Mouse (Mus musculus) liver, embryonic 14.5 days (tissue): ENCODE data around the gene Rad51b. TPM values are rescaled to one million over a fixed set of nuclear protein-coding genes. Genes with fewer than 3 reads are reported as not detected.

ENCODE experiments used
- ATAC-seq: fragments of 200-750 bp; cut with Nextera tagmentation; 2 replicates; pipeline ENCODE4 v1.8.0; 2017; ENCODE audit warnings: moderate number of reproducible peaks, mild to moderate bottlenecking, moderate library complexity; ENCODE audit not compliant: insufficient read depth
- DNase-seq, 3 experiments: peaks; one replicate each; pipeline ENCODE4 v3.0.0-alpha.2; 2012 to 2013; ENCODE audit warnings: low read depth in 3 of 3, low spot score in 3 of 3
- H3K27ac ChIP-seq: fragments of 300-500 bp; sonication (generic); 2 replicates; pipeline ENCODE4 v1.5.1; 2014; ENCODE audit warnings: moderate library complexity, mild to moderate bottlenecking, control low read depth, inconsistent platforms
- H3K27me3 ChIP-seq: fragments of 300-500 bp; sonication (generic); 2 replicates; pipeline ENCODE4 v1.6.1; 2014; ENCODE audit warnings: mild to moderate bottlenecking, low read length, moderate library complexity; ENCODE audit not compliant: control insufficient read depth, insufficient read depth
- H3K36me3 ChIP-seq: fragments of 300-500 bp; sonication (generic); replicated peaks from 2 replicates; pipeline ENCODE4 v1.6.1; 2014; ENCODE audit warnings: low read depth; ENCODE audit not compliant: control insufficient read depth, insufficient read depth
- H3K4me1 ChIP-seq, 2 experiments: fragments of 200-500 bp in 1 of 2; fragments of 300-500 bp in 1 of 2; sonication (generic) in 1 of 2; replicated peaks; 2 replicates each; pipeline ENCODE4 v1.6.1; 2012 to 2014; ENCODE audit warnings: antibody characterized with exemption in 1 of 2, inconsistent platforms in 1 of 2, low read length in 1 of 2; ENCODE audit not compliant: control insufficient read depth in 2 of 2, insufficient read depth in 2 of 2
- H3K4me2 ChIP-seq: fragments of 300-500 bp; sonication (generic); 2 replicates; pipeline ENCODE4 v1.6.1; 2014; ENCODE audit warnings: low read depth, mild to moderate bottlenecking, control low read depth, moderate library complexity
- H3K4me3 ChIP-seq, 2 experiments: fragments of 200-500 bp in 1 of 2; fragments of 300-500 bp in 1 of 2; sonication (generic) in 1 of 2; 2 replicates each; pipeline ENCODE4 v1.5.1; 2012 to 2014; ENCODE audit warnings: low read depth in 2 of 2, low read length in 2 of 2, mild to moderate bottlenecking in 2 of 2, control low read depth in 1 of 2, inconsistent platforms in 1 of 2, moderate library complexity in 1 of 2; ENCODE audit not compliant: insufficient read depth in 1 of 2
- H3K9ac ChIP-seq: fragments of 300-500 bp; sonication (generic); replicated peaks from 2 replicates; pipeline ENCODE4 v1.6.1; 2014; ENCODE audit warnings: mild to moderate bottlenecking, control low read depth, moderate library complexity
- H3K9me3 ChIP-seq: fragments of 300-500 bp; sonication (generic); 2 replicates; pipeline ENCODE4 v1.6.1; 2016; ENCODE audit warnings: low read length, mixed read lengths; ENCODE audit not compliant: control insufficient read depth
- CTCF ChIP-seq: IDR thresholded peaks from 2 replicates; pipeline ENCODE4 v1.5.1; 2016; ENCODE audit warnings: antibody characterized with exemption, low read depth, control low read depth
- EP300 ChIP-seq: IDR thresholded peaks from 2 replicates; pipeline ENCODE4 v1.6.1; 2016; ENCODE audit warnings: antibody characterized with exemption, low read depth
- WGBS: fragments of 180-500 bp; shearing (Covaris S2); extraction: QIAGEN DNeasy Blood & Tissue Kit; methylation state at CpG from one replicate; pipeline ENCODE4 v1.1.7; 2014; ENCODE audit not compliant: insufficient replicate concordance; 5-methylcytosine and 5-hydroxymethylcytosine counted together
- polyA plus RNA-seq, 2 experiments: library from polyadenylated mRNA; depleted of rRNA in 1 of 2; stranded (reverse) in 1 of 2; unstranded in 1 of 2; fragments of >200 nt; fragmentation: Nextera tagmentation in 1 of 2; extraction: Ambion mirVana in 1 of 2; gene quantifications; 2 replicates each; pipeline versions ENCODE4 v1.2.1 to v1.2.3; 2012 to 2014

Gene Rad51b
- polyA plus RNA-seq, 2 experiments = 2.3 to 5.1 TPM

GRCm38 (mm10) chr12:79417360-79417759 is 120.3 kb downstream of the Rad51b start:
- no peak for ATAC-seq
- Histone ChIP-seq H3K27me3 (no peaks in the 10 kb centered on the region), H3K4me1 (no peaks in the 10 kb centered on the region), H3K9ac (no peak overlapping the region), H3K4me2 (no peak overlapping the region), H3K27ac (no peak overlapping the region), H3K4me3 (no peak overlapping the region), H3K36me3 (no peaks in the 10 kb centered on the region), H3K9me3 (no peaks in the 10 kb centered on the region)
- DNase-seq = no peak
- WGBS = 78% methylated on average over 6 of the region's 6 CpGs
- TF ChIP-seq EP300 (no peak), CTCF (no peak)

- TF ChIP-seq CTCF (no peak), EP300 (no peak)
- WGBS = 45% methylated on average over 6 of the region's 6 CpGs
- DNase-seq = no peak
Measured at GRCm38 (mm10) chr12:79420605-79421004, 123.5 kb downstream of the Rad51b start.

GRCm38 (mm10) chr12:79429507-79430291 is 132.6 kb downstream of the Rad51b start:
- Histone ChIP-seq H3K9me3 (no peaks in the 10 kb centered on the region), H3K4me3 (no peak overlapping the region), H3K27ac (no peak overlapping the region), H3K27me3 (no peaks in the 10 kb centered on the region), H3K9ac (no peak overlapping the region), H3K4me2 (no peak overlapping the region), H3K36me3 (no peaks in the 10 kb centered on the region), H3K4me1 (no peaks in the 10 kb centered on the region)
- ATAC-seq = no peak
- 44% methylated on average over 7 of the region's 7 CpGs for WGBS
- TF ChIP-seq CTCF (no peak), EP300 (no peak)
- no peak for DNase-seq

More at GRCm38 (mm10) chr12:79420605-79421004, 123.5 kb downstream of the Rad51b start:
- Histone ChIP-seq H3K9ac (no peak overlapping the region), H3K4me1 (no peaks in the 10 kb centered on the region), H3K4me3 (no peak overlapping the region), H3K27me3 (no peaks in the 10 kb centered on the region), H3K9me3 (no peaks in the 10 kb centered on the region), H3K4me2 (no peak overlapping the region), H3K27ac (no peak overlapping the region), H3K36me3 (no peaks in the 10 kb centered on the region)
- ATAC-seq = no peak

- TF ChIP-seq CTCF (no peak), EP300 (no peak)
Measured at GRCm38 (mm10) chr12:79431138-79431537, 134.1 kb downstream of the Rad51b start.

GRCm38 (mm10) chr12:79433724-79434442 is 136.8 kb downstream of the Rad51b start:
- Histone ChIP-seq H3K4me3 (no peak overlapping the region), H3K9me3 (no peaks in the 10 kb centered on the region), H3K4me2 (no peak overlapping the region), H3K4me1 (peaks cover 0 to 3% of the 10 kb centered on the region in 2 experiments; a peak in 1 of 4 replicates), H3K36me3 (no peaks in the 10 kb centered on the region), H3K27ac (no peak overlapping the region), H3K27me3 (no peaks in the 10 kb centered on the region), H3K9ac (no peak overlapping the region)
- WGBS = 61% methylated on average over 7 of the region's 7 CpGs
- DNase-seq (no peak), ATAC-seq (no peak)
- TF ChIP-seq CTCF (no peak), EP300 (no peak)

More at GRCm38 (mm10) chr12:79431138-79431537, 134.1 kb downstream of the Rad51b start:
- H3K9me3 ChIP-seq = no peaks in the 10 kb centered on the region
- no peak overlapping the region for H3K9ac ChIP-seq
- H3K36me3 ChIP-seq = no peaks in the 10 kb centered on the region
- DNase-seq = no peak
- no peak overlapping the region for H3K4me2 ChIP-seq
- 67% methylated on average over 4 of the region's 4 CpGs for WGBS
- H3K27me3 ChIP-seq = no peaks in the 10 kb centered on the region
- H3K27ac ChIP-seq = no peak overlapping the region
- ATAC-seq = no peak
- H3K4me1 ChIP-seq = peaks cover 0 to 3% of the 10 kb centered on the region in 2 experiments; a peak in 1 of 4 replicates
- H3K4me3 ChIP-seq = no peak overlapping the region
